Mouse (Mus musculus): ENCODE results near the gene Esrra.

DNA sequence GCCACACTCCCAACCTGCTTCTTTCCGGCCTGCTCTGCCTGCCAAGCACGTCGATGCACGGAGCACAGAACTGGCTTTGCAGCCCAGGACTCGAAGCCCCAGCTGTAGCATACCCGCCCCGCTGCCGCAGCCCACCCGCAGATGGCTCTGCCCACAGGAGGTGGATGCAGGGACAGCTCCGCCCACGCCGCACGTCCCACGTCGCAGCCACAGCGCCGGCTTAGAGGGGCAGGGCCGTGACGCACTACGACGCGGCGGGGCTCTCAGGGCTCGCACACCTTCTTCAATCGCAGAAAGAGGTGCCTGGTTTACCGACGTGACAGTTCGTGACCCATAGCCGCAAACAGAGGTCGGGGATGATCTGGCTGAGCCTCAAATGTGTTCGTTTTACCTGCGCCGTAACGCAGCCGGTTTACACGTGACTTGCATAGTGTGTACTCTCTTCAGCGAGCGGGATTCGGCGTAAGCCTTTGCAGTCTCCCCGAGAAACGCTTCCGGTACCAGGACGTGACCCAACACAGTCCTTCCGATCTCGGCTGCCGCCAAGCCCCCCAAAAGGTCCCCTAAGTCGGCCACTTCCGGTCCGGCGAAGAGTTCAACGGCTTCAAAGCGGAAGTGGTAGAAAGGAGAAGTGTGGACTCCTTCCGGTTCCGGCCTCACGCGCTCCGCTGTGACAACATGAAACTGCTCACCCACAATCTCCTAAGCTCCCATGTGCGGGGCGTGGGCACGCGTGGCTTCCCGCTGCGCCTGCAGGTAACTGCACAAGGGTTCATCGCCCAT, 11.9 kb downstream of the Esrra start, which contains the start of the genes Trmt112 and Prdx5:
- TF ChIP-seq CTCF (IDR thresholded peaks at IDR 0.05; ENCODE audit: low read depth, low read length) (no peak), EP300 (IDR thresholded peaks at IDR 0.05; ENCODE audit: insufficient read depth, low read depth, low read length) (no peak)
